Mouse (Mus musculus): ENCODE data around the gene Slf2. TPM values are rescaled to one million over a fixed set of nuclear protein-coding genes. Genes with fewer than 3 reads are reported as not detected.
A peak's percentile ranks its signal among the peaks of the same experiment; 100 is the strongest.

The Slf2 gene
- 22.2 and 22.6 TPM in 2 replicates for total RNA-seq (2012; rRNA removed)
- total RNA-seq (2014; rRNA removed): 22.9 and 25.3 TPM in 2 replicates
- 18.6 and 20.6 TPM in 2 replicates for polyA plus RNA-seq (2012; ENCODE audit: insufficient read length, low read depth)

DNA sequence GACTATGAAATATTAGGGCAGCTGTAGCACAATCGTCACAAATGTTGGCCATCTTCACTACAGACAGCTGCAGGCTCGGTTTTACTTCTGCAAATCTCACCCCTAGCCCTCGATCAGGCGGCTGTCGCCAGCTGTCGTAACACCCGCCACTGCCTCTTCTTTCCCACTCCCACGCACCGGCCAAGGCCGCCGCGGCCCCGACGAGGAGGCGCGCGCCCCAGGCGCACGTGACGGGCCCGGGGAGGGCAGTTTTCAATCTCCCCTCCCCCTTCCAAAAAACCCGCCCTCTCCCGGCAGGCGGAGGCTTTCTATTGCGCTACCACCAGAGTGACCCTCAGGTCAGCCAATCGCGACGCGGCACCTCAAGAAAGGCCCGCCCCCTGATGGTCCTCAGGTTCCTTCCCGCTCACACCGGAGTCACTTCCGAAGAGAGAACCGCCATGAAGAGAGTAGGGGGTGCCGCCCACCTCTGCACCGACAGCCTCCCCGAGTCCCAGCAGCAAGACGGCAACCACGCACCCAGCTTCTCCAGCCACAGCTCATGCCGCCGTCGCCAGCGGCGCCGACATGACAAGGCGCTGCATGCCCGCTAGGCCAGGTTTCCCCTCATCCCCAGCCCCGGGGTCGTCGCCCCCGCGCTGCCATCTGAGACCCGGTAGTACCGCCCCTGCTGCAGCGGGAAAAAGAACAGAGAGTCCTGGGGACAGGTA lies at the start of gene Slf2:
Slf2 (plus strand) TSS at position 408 of the 710 bp plus-strand sequence.
- Histone ChIP-seq H3K79me2 (replicated peaks; ENCODE audit: control insufficient read depth, extremely low read depth, insufficient read depth, poor library complexity, severe bottlenecking) (peaks cover 28% of the 10 kb centered on the region), H3K4me3 (replicated peaks in 1 of 3; ENCODE audit: low read depth in 2 of 3, low read length in 2 of 3, poor library complexity in 1 of 3) (peak within 1 kb of the TSS; percentile 61 to 97 (median 93)), H3K9ac (ENCODE audit: insufficient read depth, low read depth) (peak within 1 kb of the TSS; percentile 96), H3K27me3 (replicated peaks) (no peaks in the 10 kb centered on the region), H3K36me3 (replicated peaks in 1 of 2; ENCODE audit: control insufficient read depth in 1 of 2, insufficient read depth in 1 of 2, low read length in 1 of 2) (peaks cover 11 to 28% of the 10 kb centered on the region in 2 experiments), H3K4me1 (ENCODE audit: control insufficient read depth in 1 of 2, insufficient read depth in 2 of 2) (peaks cover 3 to 34% of the 10 kb centered on the region in 2 experiments; a peak in 3 of 4 replicates), H3K4me2 (ENCODE audit: insufficient read depth, low read depth, poor library complexity, severe bottlenecking) (peak within 1 kb of the TSS; percentile 89), H3K27ac (ENCODE audit: insufficient read depth, low read depth) (peak within 1 kb of the TSS; percentile 80), H3K9me3 (replicated peaks; ENCODE audit: low read length) (no peaks in the 10 kb centered on the region)
- in situ Hi-C loops (cut with MboI; ENCODE audit: low pct_ligation_motif_present, low pct_unique_long_range_greater_than_20kb, low sequenced_read_pairs): no loop called here
- dilution Hi-C loops (cut with MboI; ENCODE audit: extremely low pct_ligation_motif_present, extremely low pct_unique_long_range_greater_than_20kb, low sequenced_read_pairs): no loop called here
- TF ChIP-seq JUN (IDR thresholded peaks at IDR 0.05; ENCODE audit: insufficient read depth, low read depth, low read length): no peak
- peak; percentile 89 for TF ChIP-seq MYC (IDR thresholded peaks at IDR 0.05; ENCODE audit: low read depth, low read length)
- peak; percentile 94 for TF ChIP-seq MAX (IDR thresholded peaks at IDR 0.05; ENCODE audit: low read length)
- TF ChIP-seq NELFE (IDR thresholded peaks at IDR 0.05; ENCODE audit: low read depth, low read length): peak; percentile 57
- TF ChIP-seq KAT2A (IDR thresholded peaks at IDR 0.05; ENCODE audit: insufficient replicate concordance, low read length): peak; percentile 60; the same call in 1 of the 2 replicates
- no peak for TF ChIP-seq CHD1 (IDR thresholded peaks at IDR 0.05; ENCODE audit: low read depth, low read length)
- peak; percentile 83 for TF ChIP-seq POLR2A (IDR thresholded peaks at IDR 0.05; ENCODE audit: low read depth, low read length)
- no peak for TF ChIP-seq GABPA (IDR thresholded peaks at IDR 0.05; ENCODE audit: insufficient replicate concordance, low read depth, low read length)
- TF ChIP-seq MAZ (IDR thresholded peaks at IDR 0.05; ENCODE audit: low read depth, low read length): no peak; the same call in 1 of the 2 replicates
- TF ChIP-seq POLR2AphosphoS2 (IDR thresholded peaks at IDR 0.05; ENCODE audit: low read depth, low read length): peak; percentile 50; the same call in 1 of the 2 replicates
- TF ChIP-seq RCOR1 (conservative IDR thresholded peaks at IDR 0.05; ENCODE audit: low read depth, low read length): no peak
- TF ChIP-seq TBP (conservative IDR thresholded peaks at IDR 0.05; ENCODE audit: low read depth, low read length): peak; percentile 77; the same call in 1 of the 2 replicates
- peak; percentile 71 for TF ChIP-seq SIN3A (IDR thresholded peaks at IDR 0.05; ENCODE audit: low read length)
- peak; percentile 45 for TF ChIP-seq ELF1 (IDR thresholded peaks at IDR 0.05; ENCODE audit: low read depth, low read length)
- no peak for TF ChIP-seq UBTF (IDR thresholded peaks at IDR 0.05; ENCODE audit: low read depth, low read length)
- TF ChIP-seq EP300 (IDR thresholded peaks at IDR 0.05; ENCODE audit: low read length): no peak
- no peak for TF ChIP-seq CTCF (conservative IDR thresholded peaks at IDR 0.05 in 1 of 2, IDR thresholded peaks at IDR 0.05 in 1 of 2; ENCODE audit: low read depth in 2 of 2, low read length in 2 of 2)
- peak; percentile 58 for TF ChIP-seq MEF2A (IDR thresholded peaks at IDR 0.05; ENCODE audit: borderline replicate concordance, low read depth, low read length)
- TF ChIP-seq CHD2 (IDR thresholded peaks at IDR 0.05; ENCODE audit: low read length): peak; percentile 94
- peak; percentile 42 for TF ChIP-seq NRF1 (IDR thresholded peaks at IDR 0.05; ENCODE audit: low read depth, low read length)
- no peak for TF ChIP-seq PAX5 (IDR thresholded peaks at IDR 0.05; ENCODE audit: low read length)
- no peak for TF ChIP-seq JUND (conservative IDR thresholded peaks at IDR 0.05; ENCODE audit: low read depth, low read length)
- TF ChIP-seq MAFK (IDR thresholded peaks at IDR 0.05; ENCODE audit: insufficient replicate concordance, low read length): no peak
- TF ChIP-seq MXI1 (IDR thresholded peaks at IDR 0.05; ENCODE audit: low read depth, low read length): peak; percentile 92
- peak; percentile 93; the same call in 1 of the 2 replicates for TF ChIP-seq ZMIZ1 (IDR thresholded peaks at IDR 0.05; ENCODE audit: low read depth, low read length)
- TF ChIP-seq IRF4 (IDR thresholded peaks at IDR 0.05; ENCODE audit: low read depth, low read length): peak; percentile 70; the same call in 1 of the 2 replicates
- TF ChIP-seq E2F4 (IDR thresholded peaks at IDR 0.05; ENCODE audit: insufficient replicate concordance, low read depth, low read length): no peak
- TF ChIP-seq USF1 (IDR thresholded peaks at IDR 0.05; ENCODE audit: low read depth, low read length): peak; percentile 93
- peak; percentile 82 for TF ChIP-seq USF2 (conservative IDR thresholded peaks at IDR 0.05; ENCODE audit: low read depth, low read length)
- peak; percentile 70 for TF ChIP-seq HCFC1 (IDR thresholded peaks at IDR 0.05; ENCODE audit: low read depth, low read length)
- peak; percentile 73; the same call in 1 of the 2 replicates for TF ChIP-seq ETS1 (conservative IDR thresholded peaks at IDR 0.05; ENCODE audit: low read depth, low read length)
- peak; percentile 83 for TF ChIP-seq TCF12 (IDR thresholded peaks at IDR 0.05; ENCODE audit: low read depth, low read length)
- no peak for TF ChIP-seq ZC3H11A (IDR thresholded peaks at IDR 0.05; ENCODE audit: low read depth, low read length)
- TF ChIP-seq SMC3 (IDR thresholded peaks at IDR 0.05; ENCODE audit: low read depth, low read length): no peak
- no peak for TF ChIP-seq ZNF384 (IDR thresholded peaks at IDR 0.05; ENCODE audit: low read depth, low read length)
- TF ChIP-seq RAD21 (IDR thresholded peaks at IDR 0.05; ENCODE audit: low read depth, low read length): no peak
- TF ChIP-seq BHLHE40 (IDR thresholded peaks at IDR 0.05; ENCODE audit: low read depth, low read length): peak; percentile 100
- no peak for TF ChIP-seq ZKSCAN1 (IDR thresholded peaks at IDR 0.05; ENCODE audit: borderline replicate concordance, low read depth, low read length)
- DNase-seq (ENCODE audit: extremely low read depth): peak; percentile 97
